Mouse (Mus musculus) left cerebral cortex, adult 11 months (tissue): ENCODE data around the gene Scn3b.

Experiments used
- DNase-seq: peaks from one replicate; pipeline ENCODE4 v3.0.0; 2022; ENCODE audit warnings: low spot score

The Scn3b gene

DNA sequence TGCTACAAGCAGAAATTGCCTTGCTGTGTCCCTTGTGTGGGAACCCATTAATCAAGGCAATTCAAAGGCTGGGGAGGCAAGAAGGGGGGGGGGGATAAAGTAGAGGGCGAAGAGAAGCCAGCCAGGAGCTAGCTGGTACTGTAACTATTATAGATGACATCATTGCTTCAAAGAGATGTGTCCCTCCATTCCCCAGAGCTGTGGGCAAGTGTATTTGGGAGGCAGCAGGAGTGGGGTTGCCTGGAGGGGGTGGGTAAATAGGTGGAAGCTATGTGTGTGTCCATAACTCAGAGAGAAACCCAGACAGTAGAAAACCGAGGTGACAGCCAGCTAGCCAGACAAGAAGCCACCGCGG lies 292 bp upstream of the Scn3b start:
- no peak for DNase-seq

DNA sequence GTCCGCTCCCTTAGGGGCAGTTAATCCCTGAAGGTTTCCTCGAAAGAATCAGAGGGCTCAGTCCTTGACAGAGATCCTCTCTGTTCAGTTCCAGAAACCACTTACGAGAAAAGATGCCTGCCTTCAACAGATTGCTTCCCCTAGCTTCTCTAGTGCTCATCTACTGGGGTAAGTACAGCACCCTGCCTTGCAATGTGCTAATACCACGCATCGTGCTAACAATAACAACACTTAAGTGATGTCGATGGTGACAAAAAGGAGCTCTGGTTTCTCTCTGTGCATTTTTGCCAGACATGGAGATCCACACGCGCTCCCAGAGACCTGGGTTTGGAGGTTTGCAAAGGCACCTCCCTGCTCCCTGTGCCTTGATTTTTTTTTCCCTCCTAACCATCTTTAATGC lies 863 bp downstream of the Scn3b start:
- DNase-seq: no peak

DNA sequence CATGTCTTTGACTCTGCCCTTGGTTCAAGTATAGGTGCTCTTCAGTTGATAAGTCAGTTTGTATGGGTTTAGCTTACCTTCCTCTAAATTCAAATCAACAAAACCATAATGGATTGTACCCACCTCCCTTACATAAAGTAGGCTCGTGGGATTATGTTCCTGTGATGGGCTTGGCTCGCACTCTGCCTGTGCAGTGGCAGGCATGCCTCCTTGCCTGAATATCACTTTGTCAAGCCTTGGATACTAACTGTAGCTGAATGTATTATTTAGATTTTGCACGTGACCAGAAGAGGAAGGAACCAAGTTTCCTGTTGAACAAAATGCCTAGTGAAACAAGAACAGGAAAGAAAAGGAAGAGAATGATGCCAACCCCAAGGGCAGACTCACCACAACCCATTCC lies 2.1 kb downstream of the Scn3b start:
- no peak for DNase-seq

DNA sequence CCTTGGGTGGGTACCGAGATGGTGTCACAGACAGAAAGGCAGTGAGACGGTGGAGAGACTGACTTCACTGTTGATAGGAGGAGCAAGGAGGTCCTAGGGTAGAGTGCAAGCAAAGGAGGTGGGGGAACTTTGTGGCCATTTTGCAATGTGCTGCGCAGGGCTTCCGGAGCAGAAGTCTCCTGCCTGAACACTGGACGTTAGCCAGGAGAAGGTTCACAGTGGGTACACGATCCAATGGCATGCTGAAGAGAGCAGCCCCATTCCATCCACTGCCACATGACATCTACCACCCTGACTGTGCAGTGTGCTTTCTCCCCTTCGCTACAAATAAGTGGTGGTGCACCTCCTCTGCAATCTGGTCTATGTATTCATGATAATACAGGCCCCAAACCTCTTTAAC lies 3.8 kb downstream of the Scn3b start:
- no peak for DNase-seq

DNA sequence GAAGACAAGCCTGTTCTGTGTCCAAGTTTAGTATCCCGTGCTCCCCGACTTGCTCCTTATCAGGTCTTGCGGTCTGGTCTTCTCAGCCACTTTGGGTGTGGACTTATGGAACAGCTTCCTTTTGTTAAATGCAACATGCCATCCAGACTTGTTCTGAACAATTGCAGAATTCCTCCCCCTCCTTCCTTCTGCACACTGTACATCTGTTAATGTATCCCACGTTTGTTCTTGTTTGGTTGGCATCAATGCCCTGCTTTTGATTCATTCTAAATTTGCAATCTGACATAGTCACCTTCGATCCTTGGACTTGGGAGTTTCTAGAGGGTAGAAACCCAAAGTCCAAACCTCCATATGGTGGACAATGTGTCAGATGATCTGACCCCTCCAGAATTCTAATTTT lies 6.9 kb downstream of the Scn3b start:
- DNase-seq: no peak

DNA sequence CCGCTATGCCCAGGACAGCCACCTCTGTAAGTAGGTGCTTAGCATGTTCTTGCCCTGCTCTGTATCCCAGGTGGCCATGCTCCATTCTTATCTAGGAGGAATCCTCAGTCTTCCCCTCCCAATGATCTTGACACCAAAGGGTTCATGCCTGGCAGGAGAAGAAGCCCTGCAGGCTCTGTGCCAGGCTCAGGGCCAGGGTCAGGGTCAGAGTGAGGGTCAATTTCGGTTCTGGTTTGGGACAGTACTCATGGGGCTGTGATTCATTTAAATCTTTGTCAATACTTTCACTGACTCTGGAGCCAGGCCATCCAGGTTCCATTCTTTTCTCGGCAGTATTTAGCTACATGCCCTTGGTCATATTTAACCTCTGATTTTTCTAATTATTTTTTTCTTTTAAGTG lies 8.7 kb downstream of the Scn3b start:
- DNase-seq: no peak

DNA sequence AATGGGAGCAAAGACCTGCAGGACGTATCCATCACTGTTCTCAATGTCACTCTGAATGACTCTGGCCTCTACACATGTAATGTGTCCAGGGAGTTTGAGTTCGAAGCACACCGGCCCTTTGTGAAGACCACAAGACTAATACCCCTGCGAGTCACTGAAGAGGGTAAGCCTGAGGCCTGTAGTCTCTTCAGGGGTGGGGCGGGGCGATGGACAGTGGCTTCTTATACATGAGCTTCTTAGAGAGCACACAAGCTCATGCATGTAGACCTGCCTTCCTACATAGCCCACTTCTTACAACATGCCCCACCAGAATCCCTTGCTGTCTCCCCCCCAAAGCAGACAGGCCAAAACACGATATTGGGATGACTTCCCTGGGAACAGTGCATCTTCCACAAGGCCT lies 10.4 kb downstream of the Scn3b start:
- no peak for DNase-seq

DNA sequence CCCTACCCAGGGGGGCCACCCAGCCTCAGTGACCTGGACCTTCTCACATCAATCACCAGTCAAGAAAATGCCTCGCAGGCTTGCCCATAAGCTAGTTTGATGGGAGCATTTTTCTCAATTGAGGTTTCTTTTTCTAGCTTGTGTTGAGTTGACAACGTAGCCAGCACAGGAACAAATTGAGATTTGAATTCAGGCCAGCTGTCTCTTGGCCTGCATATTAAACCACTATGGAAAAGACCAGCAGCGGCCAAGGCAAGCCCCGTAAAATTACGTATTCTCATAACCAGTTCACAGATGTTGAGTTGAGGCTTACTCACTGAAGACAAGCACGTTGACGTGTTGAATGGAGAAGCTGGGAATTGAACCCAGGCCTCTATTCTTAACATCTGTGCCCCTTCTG lies 14.0 kb downstream of the Scn3b start:
- DNase-seq: no peak

DNA sequence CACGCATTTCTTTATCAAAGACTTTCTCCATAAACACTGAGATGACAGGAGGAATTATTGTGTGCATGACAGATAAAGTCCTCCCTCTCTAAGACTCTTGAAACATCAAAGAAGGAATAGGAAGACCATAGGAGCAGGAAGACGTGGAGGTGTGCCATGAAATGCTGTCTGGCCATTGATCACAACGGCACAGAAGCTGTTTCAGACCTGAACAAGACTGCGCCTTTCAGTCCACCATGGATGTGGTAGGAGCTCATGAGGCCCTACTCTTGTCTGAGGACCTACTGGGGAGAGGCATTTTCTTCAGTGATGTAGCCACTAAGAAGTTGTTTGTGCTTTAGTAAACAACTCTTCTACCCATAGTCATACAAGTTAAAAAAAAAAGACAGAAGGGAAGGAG lies 23.5 kb downstream of the Scn3b start:
- DNase-seq: no peak

DNA sequence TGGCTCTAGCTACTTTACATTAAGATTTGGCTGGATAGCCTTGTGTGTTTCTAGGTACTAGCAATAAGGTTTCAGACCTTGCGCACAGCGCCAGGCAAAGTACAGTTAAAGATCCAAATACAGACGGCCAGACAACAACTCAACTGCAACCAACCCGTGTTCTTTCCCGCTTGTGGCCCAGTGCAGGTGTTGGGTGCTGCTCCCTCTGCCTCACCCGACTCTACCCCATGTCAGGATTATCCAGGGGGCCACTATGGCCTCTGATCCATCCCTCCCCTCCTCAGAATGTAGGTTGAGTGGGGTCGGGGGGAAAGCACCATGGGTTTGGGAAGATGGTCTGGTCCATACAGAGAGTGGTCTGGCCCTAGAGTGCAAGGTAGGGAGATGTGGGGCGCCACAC lies 24.3 kb downstream of the Scn3b start:
- no peak for DNase-seq

DNA sequence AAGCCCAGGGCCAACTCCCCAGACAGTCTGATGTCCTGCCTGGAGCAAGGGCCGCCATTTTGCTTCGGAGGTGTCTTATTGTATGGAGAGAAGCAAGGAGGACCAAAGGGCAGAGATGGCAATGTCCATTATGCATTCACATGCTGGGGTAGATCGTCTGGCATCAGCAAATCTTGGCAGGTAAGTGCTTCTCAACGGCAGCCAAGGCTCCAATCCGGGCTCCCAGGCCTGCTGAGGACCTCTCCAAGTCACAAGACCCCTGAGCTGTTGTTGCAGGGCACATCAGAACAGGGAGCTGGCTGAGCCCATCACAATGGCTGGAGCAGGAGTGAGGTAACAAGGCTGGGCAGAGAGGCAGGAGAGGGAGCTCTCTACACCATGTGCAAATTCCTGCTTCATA lies 24.7 kb downstream of the Scn3b start:
- DNase-seq: no peak

DNA sequence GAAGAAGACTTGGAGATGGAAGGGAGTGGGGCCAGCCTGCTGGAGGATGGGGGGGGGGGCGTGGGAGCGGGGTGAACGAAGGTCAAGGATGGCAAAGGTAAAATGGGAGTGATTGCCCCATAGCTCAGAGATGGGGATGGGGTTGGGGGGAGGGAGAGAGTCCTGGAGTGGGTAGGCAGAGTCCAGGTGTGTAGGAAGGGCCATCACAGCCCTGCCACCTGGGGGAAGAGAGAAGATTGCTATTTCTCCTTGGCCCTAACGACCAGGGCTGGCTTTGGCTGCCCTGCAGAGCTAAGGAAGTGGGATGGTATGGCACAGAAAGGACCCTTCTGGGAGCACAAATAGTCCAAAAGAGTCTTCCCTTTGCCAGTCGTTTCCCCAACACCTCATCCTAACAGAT lies 25.2 kb downstream of the Scn3b start:
- DNase-seq: no peak

DNA sequence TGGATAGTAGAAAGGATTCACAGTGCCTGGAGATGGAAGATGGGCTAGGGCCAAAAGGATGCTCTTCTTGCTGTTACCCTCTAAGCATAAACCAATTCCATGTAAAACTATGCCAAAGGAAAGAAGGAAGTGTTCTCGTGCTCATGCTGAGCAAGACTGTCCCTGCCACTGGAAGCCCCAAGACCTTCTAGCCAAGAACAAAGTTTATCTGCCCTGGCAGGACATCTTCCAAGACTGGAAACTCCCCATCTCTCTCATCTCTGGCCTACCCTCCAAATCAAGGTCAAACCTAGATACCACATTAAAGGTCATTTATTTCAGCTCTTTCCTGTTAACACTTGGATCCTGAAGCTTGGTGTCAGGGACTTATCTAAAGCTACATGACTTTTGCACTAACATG lies 25.8 kb downstream of the Scn3b start:
- DNase-seq: no peak

DNA sequence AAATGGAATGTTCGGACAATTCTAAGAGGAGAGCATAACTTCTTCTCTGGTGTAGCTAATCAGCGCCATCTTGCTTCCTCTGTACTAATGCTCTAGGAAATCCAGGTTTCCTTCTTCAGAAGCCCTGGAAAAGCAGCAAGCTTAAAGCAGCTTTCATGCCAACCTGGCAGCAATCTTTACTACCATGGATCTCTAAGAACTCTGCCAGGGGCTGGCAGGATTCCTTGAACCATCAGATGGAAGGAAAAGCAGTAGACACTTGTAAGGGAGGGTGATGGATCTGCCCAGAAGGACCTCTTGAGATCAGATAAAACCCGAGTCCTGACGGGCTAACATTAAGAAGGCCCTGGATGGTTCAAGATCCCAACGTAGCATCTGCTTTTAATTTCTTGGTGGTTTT lies 27.2 kb downstream of the Scn3b start:
- no peak for DNase-seq

DNA sequence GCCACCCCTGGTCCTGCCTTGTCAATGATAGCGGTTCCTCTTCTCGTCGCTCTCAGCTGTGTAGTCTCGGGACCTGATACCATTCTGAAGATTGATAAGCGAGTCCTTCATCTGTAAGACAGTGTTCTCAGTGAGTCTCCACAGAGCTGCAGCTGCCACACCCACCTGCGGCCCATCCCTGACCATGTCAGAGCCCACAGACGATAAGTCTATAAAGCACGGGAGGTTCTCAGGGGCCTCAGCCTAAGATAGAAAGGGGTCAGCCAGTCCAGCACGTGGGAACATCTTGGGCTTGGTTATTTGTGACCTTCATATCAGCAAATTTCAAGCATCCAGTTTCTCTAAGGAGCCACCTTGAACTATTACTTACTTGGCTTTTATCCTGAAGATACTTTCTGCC lies 29.0 kb downstream of the Scn3b start:
- DNase-seq: no peak

DNA sequence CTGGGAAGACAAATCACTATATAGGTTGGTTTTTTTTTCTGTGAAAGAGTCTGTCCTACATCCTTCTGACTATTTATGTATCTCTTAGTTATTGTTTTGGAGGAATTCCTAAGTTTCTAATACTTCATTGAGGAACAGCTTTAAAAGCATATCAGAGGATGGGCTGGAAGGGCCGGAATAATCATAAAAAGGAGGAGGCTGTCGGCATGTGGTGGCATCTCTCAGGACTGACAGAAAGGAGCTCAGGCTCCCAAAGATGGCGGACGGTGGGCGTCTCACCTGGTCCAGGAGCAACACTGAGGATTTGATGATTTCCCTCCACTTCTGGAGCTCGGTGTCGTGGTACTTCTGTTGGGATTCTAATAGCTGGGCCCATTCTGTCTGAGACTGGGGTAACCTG lies 30.3 kb downstream of the Scn3b start:
- DNase-seq: no peak

DNA sequence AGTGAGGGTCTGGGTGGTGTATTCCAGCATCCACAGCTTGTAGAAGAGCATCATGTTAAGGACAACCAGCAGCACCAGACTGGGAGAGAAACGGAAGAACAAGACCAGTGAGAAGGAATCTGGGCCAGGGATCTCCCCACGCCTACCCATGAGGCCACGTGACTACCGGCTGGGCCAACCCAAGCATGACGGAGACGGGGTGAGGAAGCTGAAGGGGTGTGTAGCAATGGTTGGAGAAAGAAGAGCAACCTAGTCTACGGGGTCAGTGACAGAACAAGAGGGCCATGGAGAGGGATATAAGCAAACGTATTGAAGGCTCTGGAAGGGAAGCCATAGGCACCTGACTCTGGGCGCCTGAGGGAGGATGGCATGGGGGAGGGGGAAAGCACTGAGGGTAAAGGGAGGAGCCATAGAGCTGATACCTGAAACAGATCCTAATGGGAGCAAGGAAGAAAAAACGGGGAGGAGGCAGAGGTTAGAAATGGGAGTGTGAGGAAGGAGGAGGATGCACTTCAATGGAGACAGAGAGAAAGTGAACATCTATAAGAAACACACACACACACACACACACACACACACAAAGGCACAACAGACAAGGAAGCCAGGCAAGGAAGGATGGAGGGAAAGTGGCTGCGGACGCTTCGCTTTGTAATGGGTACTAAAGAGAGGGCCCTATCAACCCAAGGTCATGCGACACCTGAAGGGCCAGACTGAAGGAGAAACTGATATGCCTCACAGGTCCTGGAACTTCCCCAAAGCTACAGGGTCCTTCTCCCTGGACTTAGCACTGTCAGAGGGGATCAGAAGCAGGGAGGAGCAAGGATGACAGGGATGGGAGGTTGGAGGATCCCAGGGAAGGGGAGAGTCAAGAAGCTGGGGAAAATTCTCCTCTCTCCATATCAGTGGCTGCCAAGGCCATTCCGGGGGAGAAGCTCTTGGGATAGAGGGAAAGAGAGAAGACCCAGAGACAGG lies 31.3 kb downstream of the Scn3b start:
- no peak for DNase-seq

DNA sequence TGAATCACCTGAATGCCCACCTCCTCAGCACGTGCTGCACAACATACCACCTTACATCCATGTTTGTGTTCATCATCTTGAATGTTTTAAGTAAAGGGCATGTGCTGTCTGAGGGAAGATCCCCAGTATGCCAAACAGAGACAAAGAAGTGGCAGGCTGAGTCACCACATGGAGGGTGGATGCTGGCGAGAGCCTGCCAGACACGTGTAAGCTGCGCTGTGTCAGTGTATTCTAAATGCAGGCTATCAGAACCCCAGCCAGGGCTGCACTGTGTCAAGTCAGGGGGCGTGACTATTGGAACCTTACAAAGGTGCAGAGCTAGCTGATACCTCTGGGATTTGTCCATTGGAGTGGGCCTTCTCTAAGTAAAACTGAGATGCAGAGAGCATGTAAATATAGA lies 32.5 kb downstream of the Scn3b start:
- no peak for DNase-seq

DNA sequence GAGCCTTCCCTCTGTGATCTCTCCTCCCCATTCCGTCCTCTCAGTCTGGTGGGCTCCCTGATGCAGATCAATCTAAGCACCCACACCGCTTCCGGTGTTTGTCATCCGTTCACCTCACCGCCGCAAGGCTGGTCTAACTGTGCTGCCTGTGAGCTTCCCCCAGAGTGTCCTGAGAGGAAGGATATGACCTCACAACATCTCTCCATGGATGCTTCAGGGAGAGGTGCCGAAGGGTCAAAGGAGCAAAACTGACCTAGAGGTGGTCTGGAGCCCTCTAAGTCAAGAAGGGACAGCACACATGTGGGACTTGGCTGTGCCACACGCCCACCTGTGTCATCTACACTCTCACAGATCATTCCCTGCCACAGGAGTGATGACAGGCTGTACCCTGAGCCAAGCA lies 33.4 kb downstream of the Scn3b start:
- no peak for DNase-seq

DNA sequence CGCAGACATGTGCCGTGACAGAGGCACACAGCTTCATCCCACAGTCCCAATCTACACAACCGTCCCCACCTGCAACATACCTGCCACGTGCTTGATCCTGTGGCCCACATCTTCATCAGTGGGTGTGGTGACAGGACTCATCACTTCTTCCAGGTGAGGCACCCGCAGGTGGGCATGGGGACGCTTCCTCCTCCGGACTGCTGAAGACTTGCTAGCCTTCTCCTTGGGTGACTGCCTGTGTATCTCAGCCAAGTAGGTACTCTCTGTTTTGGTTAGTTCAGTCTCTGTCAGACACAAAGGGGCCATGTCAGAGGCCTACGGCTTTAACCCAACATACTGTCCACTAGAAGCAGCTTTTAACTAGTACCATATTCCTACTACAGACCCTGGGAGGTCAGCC lies 35.2 kb downstream of the Scn3b start:
- DNase-seq: no peak

DNA sequence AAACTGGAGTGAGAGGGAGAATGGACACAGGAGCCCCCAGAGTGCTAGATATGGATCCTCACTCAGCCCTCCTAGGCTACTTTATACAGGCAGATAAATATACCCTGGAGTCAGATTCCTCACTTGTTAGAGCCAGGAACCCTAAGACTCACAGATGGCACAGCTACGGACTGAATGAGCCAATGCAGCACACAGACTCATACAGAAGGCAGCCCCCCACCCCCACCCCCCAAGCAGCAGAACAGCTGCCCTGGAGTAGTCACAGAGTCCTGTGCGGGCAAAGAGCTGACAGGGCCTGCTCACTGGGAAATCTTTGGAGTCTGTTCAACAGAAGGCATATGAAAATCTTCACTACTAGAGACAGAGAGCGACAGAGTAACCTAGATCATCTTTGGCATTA lies 38.3 kb downstream of the Scn3b start:
- no peak for DNase-seq

DNA sequence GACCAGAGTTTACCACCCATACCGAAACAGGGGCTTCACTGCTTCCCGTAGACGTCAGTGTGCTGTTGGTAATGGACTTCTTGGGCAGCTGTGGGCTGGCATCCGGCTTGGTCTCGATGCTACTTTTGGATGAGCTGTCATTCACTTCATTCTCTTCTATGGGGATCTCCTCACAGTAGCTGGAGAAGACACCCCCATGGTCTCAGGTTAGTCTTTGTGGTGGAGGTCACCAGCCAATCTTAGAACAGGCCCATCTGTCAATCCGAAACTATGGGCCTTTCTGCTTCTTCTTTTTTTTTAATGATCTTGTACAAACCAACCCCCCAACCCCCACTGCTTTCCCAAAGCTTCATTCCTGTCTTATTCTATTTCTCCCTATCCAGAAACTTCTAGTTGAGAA lies 40.9 kb downstream of the Scn3b start:
- no peak for DNase-seq

DNA sequence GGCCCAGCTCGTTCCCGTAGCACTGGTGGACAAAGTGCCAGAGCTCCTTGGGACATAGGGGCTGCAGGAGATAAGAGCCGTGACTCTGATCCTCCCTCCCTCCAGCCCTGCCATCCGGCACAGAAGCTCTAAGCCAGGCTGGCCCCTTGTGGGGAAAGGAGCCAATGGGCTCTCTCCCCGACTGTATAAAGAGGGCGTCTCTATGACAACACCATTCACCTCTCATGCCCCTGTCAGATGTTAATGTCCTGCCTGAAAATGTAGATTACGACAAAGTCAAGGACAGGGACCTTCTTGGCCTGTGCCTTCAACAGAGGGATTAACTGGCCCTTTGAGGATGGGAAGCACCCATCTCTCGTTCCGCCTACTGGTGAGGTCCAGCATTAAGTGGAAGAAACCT lies 42.8 kb downstream of the Scn3b start:
- DNase-seq: no peak

DNA sequence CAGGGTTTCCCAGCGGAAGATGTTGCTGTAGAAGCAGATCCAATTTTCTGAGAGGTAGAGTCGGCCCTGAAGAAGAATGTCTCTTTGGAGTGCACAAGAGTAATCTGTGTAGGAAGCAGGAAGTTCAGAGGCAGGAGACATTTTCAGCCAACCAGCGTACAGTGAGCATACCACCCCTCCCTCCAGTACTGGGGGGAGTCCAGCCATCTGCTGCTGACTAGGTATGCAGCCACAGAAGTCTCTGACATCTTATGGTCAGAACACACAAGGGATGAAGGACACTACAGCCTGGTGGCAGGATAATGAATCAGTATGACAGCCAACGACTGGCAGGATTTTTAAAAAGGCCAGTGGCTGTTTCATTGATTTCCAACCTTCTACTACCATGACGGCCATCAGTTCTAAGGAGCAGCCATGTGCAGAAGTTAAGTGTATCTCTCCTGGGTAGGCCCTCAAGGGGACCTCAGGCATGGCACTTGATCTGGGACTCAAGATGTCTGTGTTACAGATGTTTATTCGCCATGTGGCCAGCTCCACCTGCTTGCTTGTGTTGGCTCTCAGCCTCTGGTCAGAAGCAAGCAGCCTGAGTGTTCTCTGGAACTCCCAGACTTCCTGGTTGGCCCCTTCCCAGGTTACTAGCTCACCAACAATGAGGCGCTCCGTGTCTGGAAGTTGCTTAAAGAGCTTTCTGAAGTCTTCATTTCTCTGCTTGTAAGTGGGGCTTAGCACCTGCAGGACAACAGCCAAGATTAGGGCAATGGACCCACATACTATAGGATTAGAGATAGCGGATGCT lies 48.0 kb downstream of the Scn3b start:
- no peak for DNase-seq
